Mouse (Mus musculus) CH12.LX (cell line): ENCODE data around the gene Gria2.

ENCODE experiments used
- CTCF ChIP-seq, 2 experiments: IDR thresholded peaks in 1 of 2; conservative IDR thresholded peaks in 1 of 2; 2 replicates each; pipeline ENCODE4 v1.5.1; 2011 to 2012; ENCODE audit warnings: low read depth in 2 of 2, low read length in 2 of 2, improper control_type of control experiment in 1 of 2, inconsistent platforms in 1 of 2, mild to moderate bottlenecking in 1 of 2, moderate library complexity in 1 of 2
- ELF1 ChIP-seq: IDR thresholded peaks from 2 replicates; pipeline ENCODE4 v1.6.1; 2014; ENCODE audit warnings: low read depth, mild to moderate bottlenecking, inconsistent platforms, low read length, improper control_type of control experiment
- EP300 ChIP-seq: IDR thresholded peaks from 2 replicates; pipeline ENCODE4 v1.6.1; 2011; ENCODE audit warnings: low read length, improper control_type of control experiment
- POLR2A ChIP-seq: IDR thresholded peaks from 2 replicates; pipeline ENCODE4 v1.6.1; 2011; ENCODE audit warnings: low read depth, mild to moderate bottlenecking, improper control_type of control experiment, low read length
- SMC3 ChIP-seq: IDR thresholded peaks from 2 replicates; pipeline ENCODE4 v1.6.1; 2011; ENCODE audit warnings: low read depth, low read length, improper control_type of control experiment
- ZC3H11A ChIP-seq: IDR thresholded peaks from 2 replicates; pipeline ENCODE4 v1.6.1; 2012; ENCODE audit warnings: low read depth, mild to moderate bottlenecking, inconsistent platforms, low read length, improper control_type of control experiment

GRCm38 (mm10) chr3:80780383-80781143 lies 22.1 kb downstream of the Gria2 start:
- TF ChIP-seq POLR2A (no peak), CTCF (conservative IDR thresholded peaks at IDR 0.05 in 1 of 2, IDR thresholded peaks at IDR 0.05 in 1 of 2; ENCODE audit: low read depth in 2 of 2, low read length in 2 of 2) (no peak), SMC3 (no peak), ELF1 (no peak), EP300 (no peak), ZC3H11A (no peak)
